Mouse (Mus musculus) small intestine, adult 2 months (tissue): Measurements from ENCODE around the gene Bicd2.

ENCODE experiments used
- CTCF ChIP-seq: fragments of 200-500 bp; IDR thresholded peaks from 2 replicates; pipeline ENCODE4 v1.5.1; 2012; ENCODE audit warnings: low read depth, mild to moderate bottlenecking, control low read depth, inconsistent platforms, low read length, moderate library complexity, mixed read lengths; ENCODE audit not compliant: insufficient replicate concordance, insufficient read length; ENCODE audit errors: extremely low read depth
- POLR2A ChIP-seq: fragments of 200-500 bp; IDR thresholded peaks from 2 replicates; pipeline ENCODE4 v1.6.1; 2012; ENCODE audit warnings: low read depth, mild to moderate bottlenecking, control low read depth, inconsistent platforms, low read length, moderate library complexity

- TF ChIP-seq CTCF (no peak), POLR2A (no peak)
These were observed 8.0 kb downstream of the Bicd2 start for GRCm38 (mm10) chr13:49349335-49349734.
